In the genomic region with DNA sequence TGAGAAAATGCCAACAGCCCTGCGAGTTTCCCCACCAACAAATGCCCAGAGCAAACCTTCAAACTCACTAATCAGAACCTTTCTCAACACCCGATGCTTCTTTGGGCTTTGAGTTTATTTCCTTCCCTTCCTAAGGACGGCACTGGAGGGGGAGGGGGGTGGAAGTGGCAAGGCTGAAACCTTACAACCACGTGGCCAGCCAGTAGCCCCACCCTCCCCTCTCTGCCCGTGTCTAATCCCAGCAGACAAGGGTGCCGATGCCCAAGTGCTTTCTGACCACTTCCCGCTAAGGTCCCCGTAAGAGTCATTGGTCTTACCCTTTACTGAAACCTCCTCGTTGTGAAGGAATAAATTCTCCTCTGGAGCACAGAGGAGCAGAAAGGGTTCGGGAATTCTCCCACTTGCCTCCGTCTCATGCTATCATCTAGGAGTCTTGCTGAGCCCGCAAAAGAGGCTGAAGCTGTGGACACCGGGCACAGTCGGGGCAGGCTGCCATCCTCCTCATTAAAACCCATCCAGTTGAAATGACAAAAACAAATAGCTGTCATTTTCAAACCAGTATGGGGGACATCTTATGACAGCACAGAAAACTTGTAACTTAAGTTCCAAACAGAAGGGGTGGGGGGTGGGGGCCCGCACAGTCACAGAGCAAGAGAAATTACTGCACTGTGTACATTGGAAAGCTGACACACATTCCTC, we compare ENCODE assay signal across 8 mouse cellular contexts. TPM values are rescaled to one million over a fixed set of nuclear protein-coding genes. Genes with fewer than 3 reads are reported as not detected.
A peak's percentile ranks its signal among the peaks of the same experiment; 100 is the strongest.
DNase-seq lines count a peak whose midpoint lies in the region; ATAC-seq lines count a peak whose summit lies in the region.

No protein-coding gene starts in this region.

- H3K4me3 ChIP-seq in forebrain, embryonic 14.5 days (ENCODE audit: low read depth, low read length), result peak overlapping the region; percentile 11
- no peak overlapping the region for H3K4me3 ChIP-seq in hindbrain, embryonic 11.5 days (ENCODE audit: low read depth, low read length)
- peak overlapping the region; percentile 23 for H3K4me3 ChIP-seq in limb, embryonic 13.5 days
- H3K4me3 ChIP-seq in midbrain, embryonic 10.5 days, result peak overlapping the region; percentile 30

- peak; percentile 54; the same call in 1 of the 2 replicates for ATAC-seq in forebrain, embryonic 14.5 days
- ATAC-seq in hindbrain, embryonic 11.5 days (ENCODE audit: low FRiP score), result no peak
- peak; percentile 41; the same call in 1 of the 2 replicates for ATAC-seq in limb, embryonic 13.5 days (ENCODE audit: low FRiP score, low read depth)

- no peaks in the 10 kb centered on the region for H3K9me3 ChIP-seq in forebrain, embryonic 14.5 days (replicated peaks; ENCODE audit: control insufficient read depth, low read length)
- no peaks in the 10 kb centered on the region for H3K9me3 ChIP-seq in hindbrain, embryonic 11.5 days (ENCODE audit: control insufficient read depth, low read length)
- no peaks in the 10 kb centered on the region for H3K9me3 ChIP-seq in limb, embryonic 13.5 days
- no peaks in the 10 kb centered on the region for H3K9me3 ChIP-seq in midbrain, embryonic 10.5 days (replicated peaks)

- peaks cover 36% of the 10 kb centered on the region for H3K4me1 ChIP-seq in forebrain, embryonic 14.5 days (ENCODE audit: control insufficient read depth, insufficient read depth, low read length)
- no peaks in the 10 kb centered on the region for H3K4me1 ChIP-seq in hindbrain, embryonic 11.5 days (replicated peaks; ENCODE audit: control insufficient read depth, insufficient read depth, low read length)
- peaks cover 69% of the 10 kb centered on the region for H3K4me1 ChIP-seq in limb, embryonic 13.5 days
- peaks cover 85% of the 10 kb centered on the region for H3K4me1 ChIP-seq in midbrain, embryonic 10.5 days

- WGBS in forebrain, embryonic 14.5 days, result 12% methylated on average over 15 of the region's 15 CpGs
- 27% methylated on average over 15 of the region's 15 CpGs for WGBS in hindbrain, embryonic 11.5 days
- 17% methylated on average over 15 of the region's 15 CpGs for WGBS in limb, embryonic 13.5 days
- WGBS in midbrain, embryonic 10.5 days, result 25% methylated on average over 15 of the region's 15 CpGs

- peak overlapping the region; percentile 59 for H3K9ac ChIP-seq in forebrain, embryonic 14.5 days (ENCODE audit: low read length)
- H3K9ac ChIP-seq in hindbrain, embryonic 11.5 days (ENCODE audit: low read depth, low read length), result no peak overlapping the region
- H3K9ac ChIP-seq in limb, embryonic 13.5 days, result no peak overlapping the region

- no peaks in the 10 kb centered on the region for H3K27me3 ChIP-seq in forebrain, embryonic 14.5 days (replicated peaks; ENCODE audit: control insufficient read depth, insufficient read depth, low read length)
- no peaks in the 10 kb centered on the region for H3K27me3 ChIP-seq in hindbrain, embryonic 11.5 days (ENCODE audit: control insufficient read depth, insufficient read depth, low read length)
- H3K27me3 ChIP-seq in limb, embryonic 13.5 days, result no peaks in the 10 kb centered on the region
- no peaks in the 10 kb centered on the region for H3K27me3 ChIP-seq in midbrain, embryonic 10.5 days (ENCODE audit: low read depth, poor library complexity, severe bottlenecking)

- H3K27ac ChIP-seq in forebrain, embryonic 14.5 days (ENCODE audit: low read depth, low read length), result no peak overlapping the region
- no peak overlapping the region for H3K27ac ChIP-seq in hindbrain, embryonic 11.5 days (ENCODE audit: low read depth, low read length)
- no peak overlapping the region for H3K27ac ChIP-seq in limb, embryonic 13.5 days
- 0 out of 2 replicates have a peak overlapping the region, but pooled peaks have one; percentile 35 for H3K27ac ChIP-seq in midbrain, embryonic 10.5 days (replicated peaks)

- DNase-seq in 3134 (ENCODE audit: extremely low read depth, insufficient read length, low spot score), result peak; percentile 30
- DNase-seq in ZHBTc4 (ENCODE audit: low read depth, low spot score), result peak; percentile 16
- DNase-seq in forebrain, embryonic 14.5 days (ENCODE audit: low spot score), result no peak
- no peak for DNase-seq in hindbrain, embryonic 11.5 days (ENCODE audit: low spot score)
- no peak for DNase-seq in midbrain, embryonic 10.5 days (ENCODE audit: low spot score)
- no peak for DNase-seq in thymus, postnatal 4 days
- no peak for DNase-seq in cerebellum, adult 8-10 months

- H3K4me2 ChIP-seq in forebrain, embryonic 14.5 days (ENCODE audit: low read length), result peak overlapping the region; percentile 50
- H3K4me2 ChIP-seq in hindbrain, embryonic 11.5 days (replicated peaks; ENCODE audit: low read depth, low read length), result 0 out of 2 replicates have a peak overlapping the region, but pooled peaks have one; percentile 11
- H3K4me2 ChIP-seq in limb, embryonic 13.5 days (replicated peaks), result peak overlapping the region; percentile 53

- H3K36me3 ChIP-seq in forebrain, embryonic 14.5 days (ENCODE audit: control insufficient read depth, insufficient read depth, low read length), result no peaks in the 10 kb centered on the region
- H3K36me3 ChIP-seq in hindbrain, embryonic 11.5 days (ENCODE audit: control insufficient read depth, insufficient read depth, low read length), result no peaks in the 10 kb centered on the region
- no peaks in the 10 kb centered on the region for H3K36me3 ChIP-seq in limb, embryonic 13.5 days
- peaks cover 15% of the 10 kb centered on the region; the same call in 1 of the 2 replicates for H3K36me3 ChIP-seq in midbrain, embryonic 10.5 days

RNA-seq across cellular contexts. Expression of gene Adgrl2, which starts 30.9 kb away (rescaled TPM):
- polyA plus RNA-seq in forebrain, embryonic 14.5 days (2014; fragmentation: Nextera tagmentation; extraction: Ambion mirVana), result 69.4 and 92.3 TPM in 2 replicates
- 77.5 and 80.7 TPM in 2 replicates for polyA plus RNA-seq in hindbrain, embryonic 11.5 days (2014; fragmentation: Nextera tagmentation; extraction: Ambion mirVana)
- polyA plus RNA-seq in limb, embryonic 13.5 days (2015; fragmentation: Nextera tagmentation; extraction: Ambion mirVana), result 102 and 105 TPM in 2 replicates
- 76.6 and 97.3 TPM in 2 replicates for polyA plus RNA-seq in midbrain, embryonic 10.5 days (2016; fragmentation: Nextera tagmentation; extraction: Ambion mirVana)

Comparison
In these comparisons a context has a peak if more than half of its experiments do, and no peak if none do; other contexts are left out.
1. DNase-seq: peak in 3134 (single experiment) and ZHBTc4 (single experiment); none in forebrain, embryonic 14.5 days (single experiment), hindbrain, embryonic 11.5 days (single experiment), midbrain, embryonic 10.5 days (single experiment), thymus, postnatal 4 days (single experiment) and cerebellum, adult 8-10 months (single experiment).
2. Peak in every context shown above with its lines, with median percentiles within 50 percentile points of each other: H3K4me2 ChIP-seq.